In the genomic region with DNA sequence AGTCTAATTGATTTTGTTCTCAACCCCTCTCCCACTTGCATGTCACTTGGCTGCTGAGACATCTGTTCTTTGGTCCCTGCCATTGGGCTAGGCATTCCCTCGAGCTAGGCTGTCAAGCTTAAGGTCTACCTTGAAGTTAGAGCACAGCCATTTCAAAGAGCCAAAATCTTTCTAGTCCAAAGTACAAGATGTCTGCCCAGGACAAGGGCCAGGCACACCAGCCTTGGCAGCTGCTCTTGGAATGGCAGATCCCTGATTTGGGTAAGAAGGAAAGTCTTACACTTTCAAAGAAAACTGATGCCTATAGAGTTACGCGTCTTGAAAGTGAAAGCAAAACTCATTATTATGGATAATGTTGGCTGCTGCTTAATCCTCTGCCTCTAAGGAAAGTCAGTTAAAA, we compare ENCODE assay signal across 26 mouse cellular contexts. TPM values are rescaled to one million over a fixed set of nuclear protein-coding genes. Genes with fewer than 3 reads are reported as not detected.
DNase-seq lines count a peak whose midpoint lies in the region; ATAC-seq lines count a peak whose summit lies in the region.
"Had no signal": no experiment of that assay in that cellular context is flagged by ENCODE, and none has a peak within 500 bp of the region (broad histone marks: within the 10 kb centered on the region; RNA-seq: fewer than 3 reads in every experiment).

No protein-coding gene starts in this region.

- H3K36me3 ChIP-seq in kidney, embryonic 14.5 days (ENCODE audit: control insufficient read depth, insufficient read depth, low read length), result peaks cover 56% of the 10 kb centered on the region

- no peak overlapping the region for H3K4me2 ChIP-seq in kidney, embryonic 14.5 days (replicated peaks; ENCODE audit: low read depth, low read length)
- H3K4me2 ChIP-seq: forebrain, embryonic 13.5 days; heart, embryonic 12.5 days; heart, embryonic 15.5 days; hindbrain, embryonic 14.5 days had no signal

- no peak overlapping the region for H3K27ac ChIP-seq in kidney, embryonic 14.5 days (ENCODE audit: low read depth, low read length)
- H3K27ac ChIP-seq: forebrain, embryonic 10.5 days; forebrain, embryonic 13.5 days; gastrocnemius, adult 2 months; heart, embryonic 15.5 days; hindbrain, embryonic 14.5 days had no signal

- no peaks in the 10 kb centered on the region for H3K27me3 ChIP-seq in kidney, embryonic 14.5 days (ENCODE audit: control insufficient read depth, insufficient read depth, low read length)
- H3K27me3 ChIP-seq: CH12.LX; forebrain, embryonic 13.5 days; heart, embryonic 12.5 days; heart, embryonic 15.5 days had no signal

- H3K4me3 ChIP-seq in kidney, embryonic 14.5 days (ENCODE audit: low read length), result no peak overlapping the region
- H3K4me3 ChIP-seq: forebrain, embryonic 10.5 days; forebrain, embryonic 13.5 days; gastrocnemius, adult 2 months; heart, embryonic 12.5 days; heart, embryonic 15.5 days had no signal

- 81% methylated on average over 3 of the region's 3 CpGs for WGBS in kidney, embryonic 14.5 days

- no peak for ATAC-seq in kidney, embryonic 14.5 days (ENCODE audit: low FRiP score, low TSS enrichment)
- ATAC-seq: forebrain, embryonic 13.5 days; forebrain, postnatal 0 days had no signal

- no peaks in the 10 kb centered on the region for H3K4me1 ChIP-seq in kidney, embryonic 14.5 days (ENCODE audit: control insufficient read depth, insufficient read depth, low read length)
- H3K4me1 ChIP-seq: forebrain, embryonic 10.5 days; heart, embryonic 12.5 days had no signal

- H3K9me3 ChIP-seq in kidney, embryonic 14.5 days (ENCODE audit: control insufficient read depth, low read length), result no peaks in the 10 kb centered on the region
- H3K9me3 ChIP-seq: forebrain, embryonic 10.5 days; forebrain, embryonic 13.5 days; G1E; heart, embryonic 12.5 days; heart, embryonic 15.5 days had no signal

- H3K9ac ChIP-seq in kidney, embryonic 14.5 days (ENCODE audit: low read depth, low read length), result no peak overlapping the region
- H3K9ac ChIP-seq: forebrain, embryonic 13.5 days; forebrain, postnatal 0 days; heart, embryonic 12.5 days; heart, embryonic 15.5 days; hindbrain, embryonic 14.5 days had no signal

- peak; percentile 7 for DNase-seq in kidney, adult 11 months
- peak; percentile 6 to 30 for DNase-seq in kidney, postnatal 36 days
- DNase-seq in kidney, postnatal 14 days, result no peak
- DNase-seq in adipocyte (ENCODE audit: low spot score), result peak; percentile 20
- DNase-seq in urinary bladder, adult 2 months (ENCODE audit: low spot score), result no peak
- DNase-seq in cerebellum, adult 9-10 months, result no peak
- DNase-seq: adrenal gland, adult 8-10 months; adrenal gland, postnatal 25 days; B cell, adult 2 months; cerebellum, adult 11-12 months; cerebellum, adult 8-10 months; cerebellum, postnatal 14 days; forebrain, postnatal 0 days; gastrocnemius, adult 2 months; gastrocnemius, postnatal 14 days; heart, adult 18-20 months; heart, postnatal 10 days; heart, postnatal 4 days had no signal

RNA-seq across cellular contexts. Expression of gene Adpgk, which starts 24.8 kb away (rescaled TPM):
- 34.9 and 45.5 TPM in 2 replicates for polyA plus RNA-seq in kidney, embryonic 14.5 days (2014; fragmentation: Nextera tagmentation; extraction: Ambion mirVana)
- 26.4 and 29.9 TPM in 2 replicates for polyA plus RNA-seq in urinary bladder, adult 2 months (2012; rRNA removed)

RNA-seq across cellular contexts. Expression of gene Bbs4, which starts 37.1 kb away (rescaled TPM):
- 14.1 and 15.5 TPM in 2 replicates for polyA plus RNA-seq in kidney, embryonic 14.5 days (2014; fragmentation: Nextera tagmentation; extraction: Ambion mirVana)
- polyA plus RNA-seq in urinary bladder, adult 2 months (2012; rRNA removed), result 10.1 and 11.2 TPM in 2 replicates

Comparison
In these comparisons a context has a peak if more than half of its experiments do, and no peak if none do; other contexts are left out.
1. DNase-seq: peak in kidney, adult 11 months (single experiment), kidney, postnatal 36 days (2 of 2) and adipocyte (single experiment); none in kidney, postnatal 14 days (single experiment), urinary bladder, adult 2 months (single experiment) and cerebellum, adult 9-10 months (single experiment).